Mouse (Mus musculus): Measurements from ENCODE around the gene Hmg20b. TPM values are rescaled to one million over a fixed set of nuclear protein-coding genes. Genes with fewer than 3 reads are reported as not detected.

The Hmg20b gene
- polyA plus RNA-seq, 1 experiment from 2014 or later = 69.0 TPM

GRCm38 (mm10) chr10:81382039-81382438, 31.8 kb upstream of the Hmg20b start:
- peak; percentile 6; the same call in 1 of the 2 replicates for ATAC-seq
- Histone ChIP-seq H3K9me3 (ENCODE audit: control insufficient read depth, low read length) (no peaks in the 10 kb centered on the region), H3K27ac (ENCODE audit: low read length) (peak overlapping the region; percentile 53), H3K36me3 (ENCODE audit: control insufficient read depth, insufficient read depth, low read length) (no peaks in the 10 kb centered on the region), H3K4me2 (ENCODE audit: low read depth, low read length) (no peak overlapping the region), H3K4me3 (ENCODE audit: low read length) (no peak overlapping the region), H3K27me3 (replicated peaks; ENCODE audit: control insufficient read depth, insufficient read depth, low read length) (no peaks in the 10 kb centered on the region), H3K9ac (ENCODE audit: low read depth, low read length) (no peak overlapping the region), H3K4me1 (ENCODE audit: control insufficient read depth, insufficient read depth, low read length) (peaks cover 24% of the 10 kb centered on the region)
- 55% methylated on average over 5 of the region's 5 CpGs for WGBS

- peaks cover 20% of the 10 kb centered on the region for H3K4me1 ChIP-seq (ENCODE audit: control insufficient read depth, insufficient read depth, low read length)
- H3K27ac ChIP-seq (ENCODE audit: low read length) = no peak overlapping the region
- H3K9ac ChIP-seq (ENCODE audit: low read depth, low read length) = no peak overlapping the region
- no peak overlapping the region for H3K4me2 ChIP-seq (ENCODE audit: low read depth, low read length)
- 83% methylated on average over 6 of the region's 6 CpGs for WGBS
- peaks cover 3% of the 10 kb centered on the region; the same call in 1 of the 2 replicates for H3K36me3 ChIP-seq (ENCODE audit: control insufficient read depth, insufficient read depth, low read length)
- H3K9me3 ChIP-seq (ENCODE audit: control insufficient read depth, low read length) = no peaks in the 10 kb centered on the region
- no peak overlapping the region for H3K4me3 ChIP-seq (ENCODE audit: low read length)
- H3K27me3 ChIP-seq (replicated peaks; ENCODE audit: control insufficient read depth, insufficient read depth, low read length) = no peaks in the 10 kb centered on the region
- no peak for ATAC-seq
Measured at GRCm38 (mm10) chr10:81379809-81380378, 29.6 kb upstream of the Hmg20b start.

GRCm38 (mm10) chr10:81379183-81379553, 28.9 kb upstream of the Hmg20b start:
- H3K4me3 ChIP-seq (ENCODE audit: low read length) = peak overlapping the region; percentile 83
- H3K9me3 ChIP-seq (ENCODE audit: control insufficient read depth, low read length) = no peaks in the 10 kb centered on the region
- H3K9ac ChIP-seq (ENCODE audit: low read depth, low read length) = peak overlapping the region; percentile 65
- peak overlapping the region; percentile 62 for H3K27ac ChIP-seq (ENCODE audit: low read length)
- H3K4me2 ChIP-seq (ENCODE audit: low read depth, low read length) = peak overlapping the region; percentile 74
- H3K36me3 ChIP-seq (ENCODE audit: control insufficient read depth, insufficient read depth, low read length) = peaks cover 3% of the 10 kb centered on the region; the same call in 1 of the 2 replicates
- no peaks in the 10 kb centered on the region for H3K27me3 ChIP-seq (replicated peaks; ENCODE audit: control insufficient read depth, insufficient read depth, low read length)
- WGBS = 60% methylated on average over 3 of the region's 3 CpGs
- no peak for ATAC-seq
- peaks cover 19% of the 10 kb centered on the region for H3K4me1 ChIP-seq (ENCODE audit: control insufficient read depth, insufficient read depth, low read length)

GRCm38 (mm10) chr10:81378553-81379182, 28.4 kb upstream of the Hmg20b start:
- peak; percentile 95 for ATAC-seq
- WGBS = under 1% methylated on average over 46 of the region's 46 CpGs
- Histone ChIP-seq H3K27ac (ENCODE audit: low read length) (peak overlapping the region; percentile 62), H3K4me3 (ENCODE audit: low read length) (peak overlapping the region; percentile 83), H3K36me3 (ENCODE audit: control insufficient read depth, insufficient read depth, low read length) (peaks cover 3% of the 10 kb centered on the region; the same call in 1 of the 2 replicates), H3K9me3 (ENCODE audit: control insufficient read depth, low read length) (no peaks in the 10 kb centered on the region), H3K9ac (ENCODE audit: low read depth, low read length) (peak overlapping the region; percentile 65), H3K4me1 (ENCODE audit: control insufficient read depth, insufficient read depth, low read length) (peaks cover 19% of the 10 kb centered on the region), H3K27me3 (replicated peaks; ENCODE audit: control insufficient read depth, insufficient read depth, low read length) (no peaks in the 10 kb centered on the region), H3K4me2 (ENCODE audit: low read depth, low read length) (peak overlapping the region; percentile 74)

- under 1% methylated on average over 54 of the region's 59 CpGs for WGBS
- H3K36me3 ChIP-seq (ENCODE audit: control insufficient read depth, insufficient read depth, low read length) = peaks cover 3% of the 10 kb centered on the region; the same call in 1 of the 2 replicates
- peak within 1 kb of the TSS; percentile 83 for H3K4me3 ChIP-seq (ENCODE audit: low read length)
- H3K27ac ChIP-seq (ENCODE audit: low read length) = peak within 1 kb of the TSS; percentile 69
- H3K9me3 ChIP-seq (ENCODE audit: control insufficient read depth, low read length) = no peaks in the 10 kb centered on the region
- peak within 1 kb of the TSS; percentile 83 for H3K4me2 ChIP-seq (ENCODE audit: low read depth, low read length)
- peak; percentile 68 for ATAC-seq
- H3K4me1 ChIP-seq (ENCODE audit: control insufficient read depth, insufficient read depth, low read length) = peaks cover 24% of the 10 kb centered on the region
- peak within 1 kb of the TSS; percentile 95 for H3K9ac ChIP-seq (ENCODE audit: low read depth, low read length)
- H3K27me3 ChIP-seq (replicated peaks; ENCODE audit: control insufficient read depth, insufficient read depth, low read length) = no peaks in the 10 kb centered on the region
Measured at GRCm38 (mm10) chr10:81377793-81378552, 27.7 kb upstream of the Hmg20b start, which contains the start of gene Fzr1. Gene Fzr1, minus strand, starts transcription at chr10:81378516.

GRCm38 (mm10) chr10:81377362-81377664, 27.0 kb upstream of the Hmg20b start:
- Histone ChIP-seq H3K9me3 (ENCODE audit: control insufficient read depth, low read length) (no peaks in the 10 kb centered on the region), H3K4me2 (ENCODE audit: low read depth, low read length) (peak overlapping the region; percentile 83), H3K27me3 (replicated peaks; ENCODE audit: control insufficient read depth, insufficient read depth, low read length) (no peaks in the 10 kb centered on the region), H3K4me1 (ENCODE audit: control insufficient read depth, insufficient read depth, low read length) (peaks cover 20% of the 10 kb centered on the region), H3K27ac (ENCODE audit: low read length) (no peak overlapping the region), H3K36me3 (ENCODE audit: control insufficient read depth, insufficient read depth, low read length) (peaks cover 3% of the 10 kb centered on the region; the same call in 1 of the 2 replicates), H3K4me3 (ENCODE audit: low read length) (peak overlapping the region; percentile 83), H3K9ac (ENCODE audit: low read depth, low read length) (peak overlapping the region; percentile 95)
- 32% methylated on average over 2 of the region's 2 CpGs for WGBS
- ATAC-seq = no peak

- Histone ChIP-seq H3K9me3 (ENCODE audit: control insufficient read depth, low read length) (no peaks in the 10 kb centered on the region), H3K4me3 (ENCODE audit: low read length) (peak overlapping the region; percentile 83), H3K9ac (ENCODE audit: low read depth, low read length) (peak overlapping the region; percentile 95), H3K36me3 (ENCODE audit: control insufficient read depth, insufficient read depth, low read length) (peaks cover 3% of the 10 kb centered on the region; the same call in 1 of the 2 replicates), H3K27me3 (replicated peaks; ENCODE audit: control insufficient read depth, insufficient read depth, low read length) (no peaks in the 10 kb centered on the region), H3K27ac (ENCODE audit: low read length) (peak overlapping the region; percentile 16), H3K4me2 (ENCODE audit: low read depth, low read length) (peak overlapping the region; percentile 83), H3K4me1 (ENCODE audit: control insufficient read depth, insufficient read depth, low read length) (peaks cover 20% of the 10 kb centered on the region)
- 31% methylated on average over 6 of the region's 6 CpGs for WGBS
- no peak for ATAC-seq
Measured at GRCm38 (mm10) chr10:81376561-81377361, 26.5 kb upstream of the Hmg20b start.

- Histone ChIP-seq H3K4me3 (ENCODE audit: low read length) (no peak overlapping the region), H3K27me3 (replicated peaks; ENCODE audit: control insufficient read depth, insufficient read depth, low read length) (no peaks in the 10 kb centered on the region), H3K9ac (ENCODE audit: low read depth, low read length) (no peak overlapping the region), H3K36me3 (ENCODE audit: control insufficient read depth, insufficient read depth, low read length) (peaks cover 11% of the 10 kb centered on the region), H3K4me1 (ENCODE audit: control insufficient read depth, insufficient read depth, low read length) (peaks cover 20% of the 10 kb centered on the region), H3K27ac (ENCODE audit: low read length) (no peak overlapping the region), H3K4me2 (ENCODE audit: low read depth, low read length) (no peak overlapping the region), H3K9me3 (ENCODE audit: control insufficient read depth, low read length) (no peaks in the 10 kb centered on the region)
- 95% methylated on average over 10 of the region's 10 CpGs for WGBS
- no peak for ATAC-seq
Measured at GRCm38 (mm10) chr10:81375322-81375721, 25.0 kb upstream of the Hmg20b start.

- Histone ChIP-seq H3K27me3 (replicated peaks; ENCODE audit: control insufficient read depth, insufficient read depth, low read length) (peaks cover 4% of the 10 kb centered on the region; the same call in 1 of the 2 replicates), H3K9me3 (ENCODE audit: control insufficient read depth, low read length) (no peaks in the 10 kb centered on the region), H3K4me3 (ENCODE audit: low read length) (no peak overlapping the region), H3K4me2 (ENCODE audit: low read depth, low read length) (no peak overlapping the region), H3K27ac (ENCODE audit: low read length) (no peak overlapping the region), H3K4me1 (ENCODE audit: control insufficient read depth, insufficient read depth, low read length) (peaks cover 42% of the 10 kb centered on the region), H3K9ac (ENCODE audit: low read depth, low read length) (no peak overlapping the region), H3K36me3 (ENCODE audit: control insufficient read depth, insufficient read depth, low read length) (peaks cover 51% of the 10 kb centered on the region)
- WGBS = 84% methylated on average over 6 of the region's 6 CpGs
- no peak for ATAC-seq
Measured at GRCm38 (mm10) chr10:81367207-81367495, 16.9 kb upstream of the Hmg20b start.

All from intestine, embryonic 16.5 days (tissue).